Mouse (Mus musculus): ENCODE data around the gene Mrpl24.

GRCm38 (mm10) chr3:87929341-87930077 is 10.2 kb downstream of the Mrpl24 start:
- TF ChIP-seq CTCF (IDR thresholded peaks at IDR 0.05; ENCODE audit: extremely low read depth, insufficient read length, insufficient replicate concordance, low read depth, low read length) (no peak), POLR2A (IDR thresholded peaks at IDR 0.05; ENCODE audit: low read depth, low read length) (no peak)

All from small intestine, adult 2 months (tissue).